Mouse (Mus musculus): Measurements from ENCODE around the gene Basp1.
A peak's percentile ranks its signal among the peaks of the same experiment; 100 is the strongest.

- TF ChIP-seq CTCF (IDR thresholded peaks at IDR 0.05; ENCODE audit: borderline replicate concordance, extremely low read depth, insufficient read depth, insufficient read length) (0 out of 2 replicates have a peak, but pooled peaks have one; percentile 1), POLR2A (IDR thresholded peaks at IDR 0.05; ENCODE audit: borderline replicate concordance, extremely low read depth, insufficient read depth, insufficient read length, poor library complexity, severe bottlenecking) (no peak)
Measured at GRCm38 (mm10) chr15:25414011-25414746, 615 bp upstream of the Basp1 start.

Measured in brain, embryonic 14.5 days (tissue).